Mouse (Mus musculus): ENCODE results near the gene Acap3. TPM values are rescaled to one million over a fixed set of nuclear protein-coding genes. Genes with fewer than 3 reads are reported as not detected.

The Acap3 gene
- polyA plus RNA-seq, 1 experiment from 2014 or later = 10.1 TPM

GRCm38 (mm10) chr4:155903246-155903645, 11.6 kb downstream of the Acap3 start:
- peaks cover 11% of the 10 kb centered on the region for H3K4me1 ChIP-seq (ENCODE audit: control insufficient read depth, insufficient read depth, low read length)
- no peaks in the 10 kb centered on the region for H3K27me3 ChIP-seq (ENCODE audit: control insufficient read depth, insufficient read depth, low read length)
- H3K4me2 ChIP-seq (ENCODE audit: low read depth, low read length) = no peak overlapping the region
- no peak overlapping the region for H3K4me3 ChIP-seq (ENCODE audit: low read length)
- no peak overlapping the region for H3K9ac ChIP-seq (ENCODE audit: low read length)
- no peak for ATAC-seq (replicated peaks; ENCODE audit: extremely low read depth, insufficient read depth, low FRiP score)
- peaks cover 35% of the 10 kb centered on the region for H3K36me3 ChIP-seq (ENCODE audit: control insufficient read depth, insufficient read depth)
- no peak overlapping the region for H3K27ac ChIP-seq (ENCODE audit: low read length)
- 90% methylated on average over 13 of the region's 13 CpGs for WGBS
- no peaks in the 10 kb centered on the region for H3K9me3 ChIP-seq (replicated peaks; ENCODE audit: control insufficient read depth, low read length)

GRCm38 (mm10) chr4:155904318-155905102, 12.9 kb downstream of the Acap3 start:
- ATAC-seq (replicated peaks; ENCODE audit: extremely low read depth, insufficient read depth, low FRiP score) = no peak
- Histone ChIP-seq H3K27me3 (ENCODE audit: control insufficient read depth, insufficient read depth, low read length) (no peaks in the 10 kb centered on the region), H3K27ac (ENCODE audit: low read length) (no peak overlapping the region), H3K4me3 (ENCODE audit: low read length) (no peak overlapping the region), H3K9me3 (replicated peaks; ENCODE audit: control insufficient read depth, low read length) (no peaks in the 10 kb centered on the region), H3K4me2 (ENCODE audit: low read depth, low read length) (no peak overlapping the region), H3K36me3 (ENCODE audit: control insufficient read depth, insufficient read depth) (peaks cover 28% of the 10 kb centered on the region), H3K4me1 (ENCODE audit: control insufficient read depth, insufficient read depth, low read length) (peaks cover 11% of the 10 kb centered on the region), H3K9ac (ENCODE audit: low read length) (no peak overlapping the region)
- 88% methylated on average over 13 of the region's 13 CpGs for WGBS

- Histone ChIP-seq H3K27ac (ENCODE audit: low read length) (no peak overlapping the region), H3K4me3 (ENCODE audit: low read length) (no peak overlapping the region), H3K4me1 (ENCODE audit: control insufficient read depth, insufficient read depth, low read length) (peaks cover 11% of the 10 kb centered on the region), H3K4me2 (ENCODE audit: low read depth, low read length) (no peak overlapping the region), H3K27me3 (ENCODE audit: control insufficient read depth, insufficient read depth, low read length) (no peaks in the 10 kb centered on the region), H3K9me3 (replicated peaks; ENCODE audit: control insufficient read depth, low read length) (no peaks in the 10 kb centered on the region), H3K9ac (ENCODE audit: low read length) (no peak overlapping the region), H3K36me3 (ENCODE audit: control insufficient read depth, insufficient read depth) (peaks cover 21% of the 10 kb centered on the region)
- no peak for ATAC-seq (replicated peaks; ENCODE audit: extremely low read depth, insufficient read depth, low FRiP score)
- 84% methylated on average over 13 of the region's 13 CpGs for WGBS
Observed at GRCm38 (mm10) chr4:155905634-155906033, 14.0 kb downstream of the Acap3 start.

GRCm38 (mm10) chr4:155906125-155906524, 14.5 kb downstream of the Acap3 start:
- H3K36me3 ChIP-seq (ENCODE audit: control insufficient read depth, insufficient read depth) = peaks cover 21% of the 10 kb centered on the region
- H3K9me3 ChIP-seq (replicated peaks; ENCODE audit: control insufficient read depth, low read length) = no peaks in the 10 kb centered on the region
- H3K9ac ChIP-seq (ENCODE audit: low read length) = no peak overlapping the region
- ATAC-seq (replicated peaks; ENCODE audit: extremely low read depth, insufficient read depth, low FRiP score) = no peak
- no peak overlapping the region for H3K27ac ChIP-seq (ENCODE audit: low read length)
- 81% methylated on average over 9 of the region's 9 CpGs for WGBS
- no peak overlapping the region for H3K4me2 ChIP-seq (ENCODE audit: low read depth, low read length)
- H3K27me3 ChIP-seq (ENCODE audit: control insufficient read depth, insufficient read depth, low read length) = no peaks in the 10 kb centered on the region
- peaks cover 6% of the 10 kb centered on the region for H3K4me1 ChIP-seq (ENCODE audit: control insufficient read depth, insufficient read depth, low read length)
- H3K4me3 ChIP-seq (ENCODE audit: low read length) = no peak overlapping the region

- H3K27ac ChIP-seq (ENCODE audit: low read length) = no peak overlapping the region
- no peak for ATAC-seq (replicated peaks; ENCODE audit: extremely low read depth, insufficient read depth, low FRiP score)
- H3K27me3 ChIP-seq (ENCODE audit: control insufficient read depth, insufficient read depth, low read length) = no peaks in the 10 kb centered on the region
- WGBS = 67% methylated on average over 11 of the region's 11 CpGs
- H3K9me3 ChIP-seq (replicated peaks; ENCODE audit: control insufficient read depth, low read length) = no peaks in the 10 kb centered on the region
- no peak overlapping the region for H3K9ac ChIP-seq (ENCODE audit: low read length)
- peaks cover 19% of the 10 kb centered on the region for H3K36me3 ChIP-seq (ENCODE audit: control insufficient read depth, insufficient read depth)
- H3K4me1 ChIP-seq (ENCODE audit: control insufficient read depth, insufficient read depth, low read length) = no peaks in the 10 kb centered on the region
- no peak overlapping the region for H3K4me2 ChIP-seq (ENCODE audit: low read depth, low read length)
- H3K4me3 ChIP-seq (ENCODE audit: low read length) = no peak overlapping the region
Observed at GRCm38 (mm10) chr4:155907003-155907402, 15.4 kb downstream of the Acap3 start.

GRCm38 (mm10) chr4:155908281-155908680, 16.7 kb downstream of the Acap3 start:
- no peaks in the 10 kb centered on the region for H3K27me3 ChIP-seq (ENCODE audit: control insufficient read depth, insufficient read depth, low read length)
- WGBS = 71% methylated on average over 7 of the region's 7 CpGs

GRCm38 (mm10) chr4:155908751-155909150, 17.1 kb downstream of the Acap3 start:
- WGBS = 88% methylated on average over 4 of the region's 4 CpGs

More at GRCm38 (mm10) chr4:155908281-155908680, 16.7 kb downstream of the Acap3 start:
- no peak overlapping the region for H3K27ac ChIP-seq (ENCODE audit: low read length)
- no peak overlapping the region for H3K4me2 ChIP-seq (ENCODE audit: low read depth, low read length)
- H3K4me1 ChIP-seq (ENCODE audit: control insufficient read depth, insufficient read depth, low read length) = no peaks in the 10 kb centered on the region
- H3K36me3 ChIP-seq (ENCODE audit: control insufficient read depth, insufficient read depth) = peaks cover 13% of the 10 kb centered on the region
- H3K9me3 ChIP-seq (replicated peaks; ENCODE audit: control insufficient read depth, low read length) = no peaks in the 10 kb centered on the region
- no peak for ATAC-seq (replicated peaks; ENCODE audit: extremely low read depth, insufficient read depth, low FRiP score)
- no peak overlapping the region for H3K4me3 ChIP-seq (ENCODE audit: low read length)
- H3K9ac ChIP-seq (ENCODE audit: low read length) = no peak overlapping the region

GRCm38 (mm10) chr4:155932031-155932430, 40.4 kb downstream of the Acap3 start:
- Histone ChIP-seq H3K9ac (ENCODE audit: low read length) (no peak overlapping the region), H3K36me3 (ENCODE audit: control insufficient read depth, insufficient read depth) (no peaks in the 10 kb centered on the region), H3K4me2 (ENCODE audit: low read depth, low read length) (no peak overlapping the region), H3K27me3 (ENCODE audit: control insufficient read depth, insufficient read depth, low read length) (0 out of 2 replicates have a peak, but pooled peaks cover 5% of the 10 kb centered on the region), H3K4me3 (ENCODE audit: low read length) (no peak overlapping the region), H3K4me1 (ENCODE audit: control insufficient read depth, insufficient read depth, low read length) (no peaks in the 10 kb centered on the region), H3K9me3 (replicated peaks; ENCODE audit: control insufficient read depth, low read length) (no peaks in the 10 kb centered on the region), H3K27ac (ENCODE audit: low read length) (no peak overlapping the region)
- 51% methylated on average over 1 of the region's 1 CpGs for WGBS
- ATAC-seq (replicated peaks; ENCODE audit: extremely low read depth, insufficient read depth, low FRiP score) = no peak

More at GRCm38 (mm10) chr4:155908751-155909150, 17.1 kb downstream of the Acap3 start:
- no peak overlapping the region for H3K4me2 ChIP-seq (ENCODE audit: low read depth, low read length)
- no peaks in the 10 kb centered on the region for H3K27me3 ChIP-seq (ENCODE audit: control insufficient read depth, insufficient read depth, low read length)
- H3K9ac ChIP-seq (ENCODE audit: low read length) = no peak overlapping the region
- no peak for ATAC-seq (replicated peaks; ENCODE audit: extremely low read depth, insufficient read depth, low FRiP score)
- peaks cover 9% of the 10 kb centered on the region for H3K36me3 ChIP-seq (ENCODE audit: control insufficient read depth, insufficient read depth)
- no peaks in the 10 kb centered on the region for H3K4me1 ChIP-seq (ENCODE audit: control insufficient read depth, insufficient read depth, low read length)
- H3K4me3 ChIP-seq (ENCODE audit: low read length) = no peak overlapping the region
- H3K27ac ChIP-seq (ENCODE audit: low read length) = no peak overlapping the region
- no peaks in the 10 kb centered on the region for H3K9me3 ChIP-seq (replicated peaks; ENCODE audit: control insufficient read depth, low read length)

- H3K4me1 ChIP-seq (ENCODE audit: control insufficient read depth, insufficient read depth, low read length) = peaks cover 16% of the 10 kb centered on the region
- peak overlapping the region; percentile 97 for H3K4me3 ChIP-seq (ENCODE audit: low read length)
- peaks cover under 1% of the 10 kb centered on the region; the same call in 1 of the 2 replicates for H3K36me3 ChIP-seq (ENCODE audit: control insufficient read depth, insufficient read depth)
- peak; percentile 16 for ATAC-seq (replicated peaks; ENCODE audit: extremely low read depth, insufficient read depth, low FRiP score)
- peak overlapping the region; percentile 97 for H3K9ac ChIP-seq (ENCODE audit: low read length)
- H3K9me3 ChIP-seq (replicated peaks; ENCODE audit: control insufficient read depth, low read length) = no peaks in the 10 kb centered on the region
- peak overlapping the region; percentile 81 for H3K4me2 ChIP-seq (ENCODE audit: low read depth, low read length)
- H3K27me3 ChIP-seq (ENCODE audit: control insufficient read depth, insufficient read depth, low read length) = no peaks in the 10 kb centered on the region
- H3K27ac ChIP-seq (ENCODE audit: low read length) = peak overlapping the region; percentile 89
- 2% methylated on average over 17 of the region's 17 CpGs for WGBS
Observed at GRCm38 (mm10) chr4:155943049-155943452, 51.4 kb downstream of the Acap3 start.

Measured in heart, embryonic 16.5 days (tissue).